Mouse (Mus musculus): ENCODE measurements at regions not wholly inside any gene's neighbourhood (a gene's known extent, or its start where the extent isn't known, plus 50 kb on each side); places are given as distances from the start of the nearest gene placed in this dataset.

GRCm38 (mm10) chr3:9959716-9960661 lies 127.9 kb upstream of the Gm9833 start:
- Histone ChIP-seq H3K36me3 (replicated peaks) (no peaks in the 10 kb centered on the region), H3K9me3 (replicated peaks) (no peaks in the 10 kb centered on the region), H3K9ac (no peak overlapping the region), H3K4me1 (replicated peaks) (no peaks in the 10 kb centered on the region), H3K27me3 (no peaks in the 10 kb centered on the region), H3K4me3 (replicated peaks) (no peak overlapping the region), H3K4me2 (no peak overlapping the region), H3K27ac (replicated peaks) (no peak overlapping the region)
- WGBS (ENCODE audit: insufficient replicate concordance), result 84% methylated on average over 37 of the region's 37 CpGs
- no peak for ATAC-seq (ENCODE audit: insufficient read depth)

GRCm38 (mm10) chr3:9960696-9961095 lies 127.2 kb upstream of the Gm9833 start:
- Histone ChIP-seq H3K27me3 (no peaks in the 10 kb centered on the region), H3K4me1 (replicated peaks) (no peaks in the 10 kb centered on the region), H3K9ac (no peak overlapping the region), H3K27ac (replicated peaks) (no peak overlapping the region), H3K4me3 (replicated peaks) (no peak overlapping the region), H3K9me3 (replicated peaks) (no peaks in the 10 kb centered on the region), H3K4me2 (no peak overlapping the region), H3K36me3 (replicated peaks) (no peaks in the 10 kb centered on the region)
- 55% methylated on average over 7 of the region's 7 CpGs for WGBS (ENCODE audit: insufficient replicate concordance)
- no peak for ATAC-seq (ENCODE audit: insufficient read depth)

All from liver, embryonic 15.5 days (tissue).